Mouse (Mus musculus): ENCODE data around the gene Sephs1. TPM values are rescaled to one million over a fixed set of nuclear protein-coding genes. Genes with fewer than 3 reads are reported as not detected.

Gene Sephs1
- polyA plus RNA-seq, 1 experiment from 2014 or later: 147 TPM

DNA sequence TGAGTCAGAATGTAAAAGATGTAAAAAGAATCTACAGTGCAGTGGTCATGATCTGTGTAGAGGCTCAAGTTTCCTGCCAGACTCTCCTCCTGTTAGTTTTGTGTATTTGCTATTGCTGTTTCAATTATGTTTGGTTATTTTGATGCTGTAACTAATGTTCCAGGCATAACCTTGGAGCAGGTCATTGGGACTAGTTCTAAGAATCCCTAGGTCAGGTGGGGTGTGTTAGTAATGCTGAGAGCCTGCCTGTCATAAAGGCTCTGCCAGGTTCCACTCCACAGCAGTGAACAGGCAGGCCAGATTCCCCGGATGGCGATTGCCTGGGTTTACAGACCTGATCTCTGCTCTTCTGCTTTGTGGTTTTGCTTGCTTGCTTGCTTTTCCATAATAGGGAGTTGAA, 14.2 kb downstream of the Sephs1 start:
- DNase-seq (ENCODE audit: low spot score) (no peak), ATAC-seq (replicated peaks; ENCODE audit: low FRiP score) (no peak)
- Histone ChIP-seq H3K9ac (ENCODE audit: low read length) (no peak overlapping the region), H3K36me3 (ENCODE audit: control insufficient read depth, insufficient read depth, low read length) (peaks cover 27% of the 10 kb centered on the region), H3K27me3 (ENCODE audit: control insufficient read depth, insufficient read depth, low read length) (no peaks in the 10 kb centered on the region), H3K4me2 (ENCODE audit: low read depth, low read length, severe bottlenecking) (no peak overlapping the region), H3K4me3 (ENCODE audit: low read depth, low read length) (no peak overlapping the region), H3K9me3 (ENCODE audit: control insufficient read depth, low read length) (no peaks in the 10 kb centered on the region), H3K4me1 (replicated peaks; ENCODE audit: control insufficient read depth, insufficient read depth, low read length) (no peaks in the 10 kb centered on the region), H3K27ac (ENCODE audit: low read depth, low read length) (no peak overlapping the region)
- 83% methylated on average over 2 of the region's 2 CpGs for WGBS

DNA sequence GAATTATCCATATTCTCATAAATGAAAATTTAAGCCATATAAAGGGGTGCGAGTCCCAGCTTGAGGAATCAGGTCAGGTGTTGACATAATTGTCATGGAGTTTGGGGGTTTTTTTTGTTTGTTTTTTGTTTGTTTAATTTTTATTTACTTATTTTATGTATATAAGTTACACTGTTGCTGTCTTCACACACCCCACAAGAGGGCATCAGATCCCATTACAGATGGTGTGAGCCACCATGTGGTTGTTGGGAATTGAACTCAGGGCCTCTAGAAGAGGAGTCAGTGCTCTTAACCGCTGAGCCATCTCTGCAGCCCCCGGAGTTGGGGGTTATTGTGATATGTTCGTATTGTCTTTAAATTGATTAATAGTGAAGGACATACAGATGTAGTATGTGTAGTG, 15.6 kb downstream of the Sephs1 start:
- ATAC-seq (replicated peaks; ENCODE audit: low FRiP score): no peak
- no peak overlapping the region for H3K4me3 ChIP-seq (ENCODE audit: low read depth, low read length)
- 95% methylated on average over 4 of the region's 4 CpGs for WGBS
- H3K27me3 ChIP-seq (ENCODE audit: control insufficient read depth, insufficient read depth, low read length): no peaks in the 10 kb centered on the region
- H3K9me3 ChIP-seq (ENCODE audit: control insufficient read depth, low read length): no peaks in the 10 kb centered on the region
- no peak overlapping the region for H3K27ac ChIP-seq (ENCODE audit: low read depth, low read length)
- no peak overlapping the region for H3K4me2 ChIP-seq (ENCODE audit: low read depth, low read length, severe bottlenecking)
- no peak overlapping the region for H3K9ac ChIP-seq (ENCODE audit: low read length)
- DNase-seq (ENCODE audit: low spot score): no peak
- no peaks in the 10 kb centered on the region for H3K4me1 ChIP-seq (replicated peaks; ENCODE audit: control insufficient read depth, insufficient read depth, low read length)
- H3K36me3 ChIP-seq (ENCODE audit: control insufficient read depth, insufficient read depth, low read length): peaks cover 27% of the 10 kb centered on the region

DNA sequence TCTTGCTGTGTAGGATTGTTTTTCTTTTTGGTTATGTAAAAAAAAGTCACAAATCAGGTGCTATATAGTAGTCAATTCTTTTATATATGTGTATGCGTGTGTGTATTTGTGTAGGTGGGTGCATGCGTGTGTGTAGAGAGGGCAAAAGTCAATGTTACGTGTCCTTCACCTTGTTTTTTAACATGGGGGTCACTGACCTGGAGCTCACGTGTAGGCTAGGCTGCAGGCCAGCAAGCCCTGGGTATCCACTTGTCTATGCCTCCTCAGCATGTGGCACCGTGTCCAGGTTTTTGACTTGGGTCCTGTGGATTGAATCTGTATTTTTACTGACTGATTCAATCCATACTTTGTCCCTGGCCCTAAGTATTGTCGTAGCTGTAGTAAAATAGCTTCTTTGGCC, 19.3 kb downstream of the Sephs1 start:
- H3K4me3 ChIP-seq (ENCODE audit: low read depth, low read length): no peak overlapping the region
- peaks cover 29% of the 10 kb centered on the region for H3K36me3 ChIP-seq (ENCODE audit: control insufficient read depth, insufficient read depth, low read length)
- no peaks in the 10 kb centered on the region for H3K9me3 ChIP-seq (ENCODE audit: control insufficient read depth, low read length)
- H3K4me2 ChIP-seq (ENCODE audit: low read depth, low read length, severe bottlenecking): no peak overlapping the region
- H3K27me3 ChIP-seq (ENCODE audit: control insufficient read depth, insufficient read depth, low read length): no peaks in the 10 kb centered on the region
- WGBS: 94% methylated on average over 6 of the region's 6 CpGs
- no peak overlapping the region for H3K9ac ChIP-seq (ENCODE audit: low read length)
- no peaks in the 10 kb centered on the region for H3K4me1 ChIP-seq (replicated peaks; ENCODE audit: control insufficient read depth, insufficient read depth, low read length)
- no peak overlapping the region for H3K27ac ChIP-seq (ENCODE audit: low read depth, low read length)
- DNase-seq (ENCODE audit: low spot score): no peak
- ATAC-seq (replicated peaks; ENCODE audit: low FRiP score): no peak

DNA sequence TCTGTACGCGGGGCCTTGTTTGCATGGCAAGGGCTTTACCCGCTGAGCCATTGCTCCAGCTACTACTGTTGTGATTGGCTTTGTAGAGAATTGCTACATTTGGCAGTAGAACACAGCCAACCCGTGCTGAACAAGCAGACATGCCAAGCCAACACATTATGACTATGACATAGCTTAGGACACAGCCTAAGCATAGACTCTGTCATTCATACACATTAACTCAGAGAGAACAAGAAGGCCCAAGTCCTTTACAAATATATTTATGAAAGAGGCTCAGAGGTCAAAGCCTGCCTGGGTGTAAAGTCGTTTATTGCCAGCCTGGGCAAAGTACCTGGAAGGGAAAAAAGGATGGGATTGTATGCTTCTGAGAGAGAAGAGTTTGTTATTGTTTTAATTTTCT, 21.0 kb downstream of the Sephs1 start:
- no peak for ATAC-seq (replicated peaks; ENCODE audit: low FRiP score)

DNA sequence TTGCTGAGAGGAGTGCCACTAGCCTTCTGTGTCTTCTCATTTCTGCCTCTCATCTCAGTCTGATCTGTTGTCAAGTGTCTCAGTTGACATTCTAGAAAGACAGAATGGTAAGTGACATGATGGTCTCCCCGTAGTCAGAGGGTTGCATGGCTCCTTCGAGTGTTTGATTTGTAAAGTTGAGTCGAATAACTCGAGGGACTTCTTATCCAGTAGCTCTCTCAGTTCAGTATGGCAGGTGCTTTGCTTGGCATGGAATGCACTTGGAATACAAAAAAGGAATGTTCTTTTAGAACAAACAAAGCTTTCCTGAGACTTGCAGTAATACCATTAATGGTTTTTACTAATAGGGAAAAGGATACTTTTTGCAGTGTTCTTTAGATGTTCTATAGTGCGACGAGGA, 25.8 kb downstream of the Sephs1 start:
- Histone ChIP-seq H3K4me3 (ENCODE audit: low read depth, low read length) (no peak overlapping the region), H3K36me3 (ENCODE audit: control insufficient read depth, insufficient read depth, low read length) (peaks cover 17% of the 10 kb centered on the region), H3K9ac (ENCODE audit: low read length) (no peak overlapping the region), H3K9me3 (ENCODE audit: control insufficient read depth, low read length) (no peaks in the 10 kb centered on the region), H3K27me3 (ENCODE audit: control insufficient read depth, insufficient read depth, low read length) (no peaks in the 10 kb centered on the region), H3K4me1 (replicated peaks; ENCODE audit: control insufficient read depth, insufficient read depth, low read length) (no peaks in the 10 kb centered on the region), H3K4me2 (ENCODE audit: low read depth, low read length, severe bottlenecking) (no peak overlapping the region), H3K27ac (ENCODE audit: low read depth, low read length) (no peak overlapping the region)
- ATAC-seq (replicated peaks; ENCODE audit: low FRiP score) (no peak), DNase-seq (ENCODE audit: low spot score) (no peak)
- WGBS: 93% methylated on average over 6 of the region's 6 CpGs

More for the DNA sequence above, 21.0 kb downstream of the Sephs1 start:
- H3K4me3 ChIP-seq (ENCODE audit: low read depth, low read length): no peak overlapping the region
- H3K36me3 ChIP-seq (ENCODE audit: control insufficient read depth, insufficient read depth, low read length): peaks cover 32% of the 10 kb centered on the region
- no peak overlapping the region for H3K27ac ChIP-seq (ENCODE audit: low read depth, low read length)
- no peaks in the 10 kb centered on the region for H3K4me1 ChIP-seq (replicated peaks; ENCODE audit: control insufficient read depth, insufficient read depth, low read length)
- no peaks in the 10 kb centered on the region for H3K27me3 ChIP-seq (ENCODE audit: control insufficient read depth, insufficient read depth, low read length)
- DNase-seq (ENCODE audit: low spot score): no peak
- H3K4me2 ChIP-seq (ENCODE audit: low read depth, low read length, severe bottlenecking): no peak overlapping the region
- no peaks in the 10 kb centered on the region for H3K9me3 ChIP-seq (ENCODE audit: control insufficient read depth, low read length)
- WGBS: 94% methylated on average over 5 of the region's 5 CpGs
- H3K9ac ChIP-seq (ENCODE audit: low read length): no peak overlapping the region

DNA sequence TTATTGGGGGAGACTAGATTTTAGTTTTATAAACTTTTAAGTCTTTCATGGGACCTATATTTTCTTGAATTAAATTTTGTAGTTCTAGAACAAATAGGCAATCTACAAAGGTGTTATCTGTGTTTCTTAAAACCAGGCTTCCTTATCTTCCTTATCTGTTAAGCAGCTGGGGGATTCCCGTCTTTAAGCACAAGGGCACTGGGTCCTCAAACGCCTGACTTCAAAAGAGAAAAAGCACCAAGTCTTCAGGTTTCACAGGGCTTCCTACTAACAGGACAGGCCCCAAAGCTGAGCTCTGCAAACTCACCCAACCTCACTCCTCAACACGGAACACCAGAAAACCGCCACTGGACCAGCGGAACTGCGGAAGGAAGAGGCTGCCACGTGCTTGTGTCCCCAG, 26.6 kb downstream of the Sephs1 start:
- H3K9me3 ChIP-seq (ENCODE audit: control insufficient read depth, low read length): no peaks in the 10 kb centered on the region
- no peak overlapping the region for H3K4me2 ChIP-seq (ENCODE audit: low read depth, low read length, severe bottlenecking)
- 87% methylated on average over 7 of the region's 7 CpGs for WGBS
- no peak overlapping the region for H3K27ac ChIP-seq (ENCODE audit: low read depth, low read length)
- H3K36me3 ChIP-seq (ENCODE audit: control insufficient read depth, insufficient read depth, low read length): peaks cover 17% of the 10 kb centered on the region
- no peaks in the 10 kb centered on the region for H3K4me1 ChIP-seq (replicated peaks; ENCODE audit: control insufficient read depth, insufficient read depth, low read length)
- no peak for DNase-seq (ENCODE audit: low spot score)
- no peaks in the 10 kb centered on the region for H3K27me3 ChIP-seq (ENCODE audit: control insufficient read depth, insufficient read depth, low read length)
- H3K9ac ChIP-seq (ENCODE audit: low read length): no peak overlapping the region
- ATAC-seq (replicated peaks; ENCODE audit: low FRiP score): no peak
- no peak overlapping the region for H3K4me3 ChIP-seq (ENCODE audit: low read depth, low read length)

DNA sequence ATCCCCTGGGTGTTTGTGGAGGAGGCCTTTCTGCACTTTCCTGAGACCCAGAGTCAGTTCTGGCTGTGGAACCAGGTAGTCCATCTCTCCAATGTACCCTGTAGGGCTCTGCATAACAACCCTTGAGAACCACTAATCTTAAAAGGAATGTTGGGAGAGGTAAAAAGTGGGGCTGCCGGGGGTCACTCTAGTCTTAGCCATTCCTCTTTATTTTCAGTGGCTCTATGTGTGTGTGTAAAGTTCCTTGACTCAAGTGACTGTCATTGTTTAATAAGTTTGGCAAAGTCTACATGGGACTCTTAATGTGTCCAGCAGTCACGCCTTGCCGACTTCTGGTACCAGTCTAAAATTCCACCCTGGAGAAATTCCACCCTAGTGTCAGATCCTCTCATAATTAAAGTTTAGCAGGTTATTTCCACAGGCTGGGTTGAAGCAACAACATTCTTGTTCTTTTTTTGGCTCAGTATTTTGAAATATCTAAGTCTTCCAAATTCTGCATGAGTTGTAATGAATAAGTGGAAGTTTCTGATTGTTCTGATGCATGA, 27.5 kb downstream of the Sephs1 start:
- WGBS: 95% methylated on average over 3 of the region's 3 CpGs
- Histone ChIP-seq H3K4me2 (ENCODE audit: low read depth, low read length, severe bottlenecking) (no peak overlapping the region), H3K36me3 (ENCODE audit: control insufficient read depth, insufficient read depth, low read length) (peaks cover 17% of the 10 kb centered on the region), H3K4me1 (replicated peaks; ENCODE audit: control insufficient read depth, insufficient read depth, low read length) (no peaks in the 10 kb centered on the region), H3K27ac (ENCODE audit: low read depth, low read length) (no peak overlapping the region), H3K9ac (ENCODE audit: low read length) (no peak overlapping the region), H3K4me3 (ENCODE audit: low read depth, low read length) (no peak overlapping the region), H3K27me3 (ENCODE audit: control insufficient read depth, insufficient read depth, low read length) (no peaks in the 10 kb centered on the region), H3K9me3 (ENCODE audit: control insufficient read depth, low read length) (no peaks in the 10 kb centered on the region)
- DNase-seq (ENCODE audit: low spot score) (no peak), ATAC-seq (replicated peaks; ENCODE audit: low FRiP score) (no peak)

DNA sequence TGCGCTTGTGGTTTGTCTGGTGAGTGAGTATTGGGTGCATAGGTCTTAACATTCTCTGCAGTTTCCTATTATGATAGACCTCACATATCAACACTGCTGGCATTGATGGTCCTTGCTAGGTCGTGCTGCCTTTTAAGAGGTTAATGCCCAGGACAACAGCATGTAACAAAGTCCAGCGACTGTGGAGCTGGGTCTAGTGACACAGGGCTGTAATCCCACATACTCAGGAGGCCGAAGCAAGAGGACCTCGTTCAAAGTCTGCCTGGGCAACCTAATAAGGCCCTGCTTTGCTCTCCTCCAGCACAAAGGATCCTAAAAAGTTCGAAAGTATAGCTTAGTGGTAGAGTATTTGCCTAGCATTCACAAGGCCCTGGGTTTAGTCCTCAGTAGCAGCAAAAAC, 28.5 kb downstream of the Sephs1 start:
- Histone ChIP-seq H3K27ac (ENCODE audit: low read depth, low read length) (no peak overlapping the region), H3K9ac (ENCODE audit: low read length) (no peak overlapping the region), H3K9me3 (ENCODE audit: control insufficient read depth, low read length) (no peaks in the 10 kb centered on the region), H3K36me3 (ENCODE audit: control insufficient read depth, insufficient read depth, low read length) (peaks cover 16% of the 10 kb centered on the region), H3K27me3 (ENCODE audit: control insufficient read depth, insufficient read depth, low read length) (no peaks in the 10 kb centered on the region), H3K4me1 (replicated peaks; ENCODE audit: control insufficient read depth, insufficient read depth, low read length) (no peaks in the 10 kb centered on the region), H3K4me3 (ENCODE audit: low read depth, low read length) (no peak overlapping the region), H3K4me2 (ENCODE audit: low read depth, low read length, severe bottlenecking) (no peak overlapping the region)
- ATAC-seq (replicated peaks; ENCODE audit: low FRiP score) (no peak), DNase-seq (ENCODE audit: low spot score) (no peak)
- 72% methylated on average over 6 of the region's 6 CpGs for WGBS

DNA sequence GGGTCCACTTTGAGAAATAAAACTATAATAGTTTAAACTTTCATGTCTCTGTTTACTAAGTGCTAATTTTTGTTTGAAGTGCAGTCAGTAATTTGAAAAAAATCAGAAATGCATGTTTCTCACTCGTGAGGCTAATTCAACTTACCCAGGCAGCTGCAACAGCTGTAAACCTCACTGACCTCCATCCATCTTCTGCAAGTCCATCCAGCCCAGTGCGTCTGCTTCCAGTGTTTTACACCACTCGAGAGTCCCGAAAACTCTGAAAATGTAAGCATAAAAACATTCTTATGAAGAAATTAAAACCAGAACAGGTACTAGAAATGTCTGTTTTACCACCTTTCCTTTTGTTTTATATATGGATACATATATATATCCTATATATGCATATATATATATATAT, 29.2 kb downstream of the Sephs1 start:
- no peak overlapping the region for H3K9ac ChIP-seq (ENCODE audit: low read length)
- peaks cover 11% of the 10 kb centered on the region for H3K36me3 ChIP-seq (ENCODE audit: control insufficient read depth, insufficient read depth, low read length)
- no peak overlapping the region for H3K4me3 ChIP-seq (ENCODE audit: low read depth, low read length)
- H3K27ac ChIP-seq (ENCODE audit: low read depth, low read length): no peak overlapping the region
- no peak for DNase-seq (ENCODE audit: low spot score)
- no peaks in the 10 kb centered on the region for H3K4me1 ChIP-seq (replicated peaks; ENCODE audit: control insufficient read depth, insufficient read depth, low read length)
- H3K27me3 ChIP-seq (ENCODE audit: control insufficient read depth, insufficient read depth, low read length): no peaks in the 10 kb centered on the region
- no peaks in the 10 kb centered on the region for H3K9me3 ChIP-seq (ENCODE audit: control insufficient read depth, low read length)
- WGBS: 90% methylated on average over 4 of the region's 4 CpGs
- no peak for ATAC-seq (replicated peaks; ENCODE audit: low FRiP score)
- no peak overlapping the region for H3K4me2 ChIP-seq (ENCODE audit: low read depth, low read length, severe bottlenecking)

All from forebrain, embryonic 11.5 days (tissue).